Mouse (Mus musculus) hindbrain, postnatal 0 days (tissue): ENCODE results near the gene Card11. TPM values are rescaled to one million over a fixed set of nuclear protein-coding genes. Genes with fewer than 3 reads are reported as not detected.

Source experiments
- ATAC-seq: fragments of 200-750 bp; cut with Nextera tagmentation; 2 replicates; pipeline ENCODE4 v1.8.0; 2017; ENCODE audit warnings: mild to moderate bottlenecking, moderate TSS enrichment, moderate library complexity
- DNase-seq: peaks from one replicate; pipeline ENCODE4 v3.0.0-alpha.2; 2015; ENCODE audit warnings: low spot score
- H3K27ac ChIP-seq: fragments of 300-500 bp; sonication (generic); 2 replicates; pipeline ENCODE4 v1.5.1; 2014; ENCODE audit warnings: mild to moderate bottlenecking
- H3K27me3 ChIP-seq: fragments of 300-500 bp; sonication (generic); 2 replicates; pipeline ENCODE4 v1.6.1; 2014; ENCODE audit warnings: low read length, mixed read lengths; ENCODE audit not compliant: insufficient read depth
- H3K36me3 ChIP-seq: fragments of 300-500 bp; sonication (generic); 2 replicates; pipeline ENCODE4 v1.6.1; 2014; ENCODE audit warnings: low read length, mixed read lengths; ENCODE audit not compliant: insufficient read depth
- H3K4me1 ChIP-seq: fragments of 300-500 bp; sonication (generic); 2 replicates; pipeline ENCODE4 v1.6.1; 2014; ENCODE audit warnings: antibody characterized with exemption, low read length, mixed read lengths; ENCODE audit not compliant: insufficient read depth
- H3K4me2 ChIP-seq: fragments of 300-500 bp; sonication (generic); 2 replicates; pipeline ENCODE4 v1.6.1; 2014; ENCODE audit warnings: low read depth, mild to moderate bottlenecking, low read length, moderate library complexity, mixed read lengths
- H3K4me3 ChIP-seq: fragments of 300-500 bp; sonication (generic); 2 replicates; pipeline ENCODE4 v1.5.1; 2014; ENCODE audit warnings: low read length
- H3K9ac ChIP-seq: fragments of 300-500 bp; sonication (generic); replicated peaks from 2 replicates; pipeline ENCODE4 v1.6.1; 2014; ENCODE audit warnings: mild to moderate bottlenecking, low read length, moderate library complexity, mixed read lengths
- H3K9me3 ChIP-seq: fragments of 300-500 bp; sonication (generic); 2 replicates; pipeline ENCODE4 v1.6.1; 2016; ENCODE audit warnings: low read length, mixed read lengths
- CTCF ChIP-seq: IDR thresholded peaks from 2 replicates; pipeline ENCODE4 v1.5.1; 2016; ENCODE audit warnings: antibody characterized with exemption, control low read depth, low read depth
- WGBS: fragments of 180-500 bp; shearing (Covaris S2); extraction: QIAGEN DNeasy Blood & Tissue Kit; methylation state at CpG from one replicate; pipeline ENCODE4 v1.1.7; 2014; 5-methylcytosine and 5-hydroxymethylcytosine counted together
- polyA plus RNA-seq: library from polyadenylated mRNA; unstranded; fragments of >200 nt; fragmentation: Nextera tagmentation; extraction: Ambion mirVana; gene quantifications from 2 replicates; pipeline ENCODE4 v1.2.1, GENCODE M21; 2015
- total RNA-seq: library from RNA; depleted of rRNA; stranded (reverse); fragments of >200 nt; gene quantifications from 2 replicates; pipeline ENCODE4 v1.2.3, GENCODE M21; 2014

The Card11 gene
- total and polyA plus RNA-seq, 2 experiments from 2014 or later: 0.18 TPM; not detected in 1

- no peak overlapping the region for H3K27ac ChIP-seq
- H3K4me1 ChIP-seq: no peaks in the 10 kb centered on the region
- WGBS: 80% methylated on average over 11 of the region's 11 CpGs
- H3K9me3 ChIP-seq: no peaks in the 10 kb centered on the region
- ATAC-seq: no peak
- H3K9ac ChIP-seq: no peak overlapping the region
- no peaks in the 10 kb centered on the region for H3K27me3 ChIP-seq
- no peak overlapping the region for H3K4me3 ChIP-seq
- DNase-seq: no peak
- TF ChIP-seq CTCF: no peak
- H3K4me2 ChIP-seq: no peak overlapping the region
- no peaks in the 10 kb centered on the region for H3K36me3 ChIP-seq
Measured at GRCm38 (mm10) chr5:140992093-140993070, 8.0 kb downstream of the Card11 start.

- Histone ChIP-seq H3K4me3 (no peak overlapping the region), H3K27ac (no peak overlapping the region), H3K36me3 (no peaks in the 10 kb centered on the region), H3K9ac (no peak overlapping the region), H3K27me3 (no peaks in the 10 kb centered on the region), H3K4me2 (no peak overlapping the region), H3K4me1 (no peaks in the 10 kb centered on the region), H3K9me3 (no peaks in the 10 kb centered on the region)
- peak; percentile 13 for DNase-seq
- ATAC-seq: no peak
- no peak for TF ChIP-seq CTCF
- WGBS: 72% methylated on average over 9 of the region's 9 CpGs
Measured at GRCm38 (mm10) chr5:140985311-140986050, 14.9 kb downstream of the Card11 start.

GRCm38 (mm10) chr5:140981370-140981805 is 19.0 kb downstream of the Card11 start:
- Histone ChIP-seq H3K9ac (no peak overlapping the region), H3K4me1 (no peaks in the 10 kb centered on the region), H3K9me3 (no peaks in the 10 kb centered on the region), H3K27ac (no peak overlapping the region), H3K4me2 (no peak overlapping the region), H3K27me3 (no peaks in the 10 kb centered on the region), H3K4me3 (no peak overlapping the region), H3K36me3 (no peaks in the 10 kb centered on the region)
- ATAC-seq (no peak), DNase-seq (no peak)
- TF ChIP-seq CTCF: no peak
- WGBS: 38% methylated on average over 6 of the region's 6 CpGs

- Histone ChIP-seq H3K36me3 (no peaks in the 10 kb centered on the region), H3K4me2 (no peak overlapping the region), H3K27ac (no peak overlapping the region), H3K4me3 (no peak overlapping the region), H3K9me3 (no peaks in the 10 kb centered on the region), H3K9ac (no peak overlapping the region), H3K27me3 (no peaks in the 10 kb centered on the region), H3K4me1 (no peaks in the 10 kb centered on the region)
- ATAC-seq: no peak
- no peak for DNase-seq
- WGBS: 80% methylated on average over 5 of the region's 5 CpGs
- TF ChIP-seq CTCF: no peak
Measured at GRCm38 (mm10) chr5:140980783-140981182, 19.6 kb downstream of the Card11 start.

- no peak for ATAC-seq
- no peak for TF ChIP-seq CTCF
- Histone ChIP-seq H3K36me3 (no peaks in the 10 kb centered on the region), H3K4me1 (no peaks in the 10 kb centered on the region), H3K4me2 (no peak overlapping the region), H3K9me3 (no peaks in the 10 kb centered on the region), H3K4me3 (no peak overlapping the region), H3K27me3 (no peaks in the 10 kb centered on the region), H3K27ac (no peak overlapping the region), H3K9ac (no peak overlapping the region)
- 94% methylated on average over 2 of the region's 2 CpGs for WGBS
- DNase-seq: no peak
Measured at GRCm38 (mm10) chr5:140980051-140980450, 20.3 kb downstream of the Card11 start.

GRCm38 (mm10) chr5:140962945-140963344 is 37.4 kb downstream of the Card11 start:
- no peaks in the 10 kb centered on the region for H3K27me3 ChIP-seq
- no peaks in the 10 kb centered on the region for H3K4me1 ChIP-seq
- DNase-seq (peak; percentile 43), ATAC-seq (no peak)
- no peak overlapping the region for H3K9ac ChIP-seq
- 33% methylated on average over 9 of the region's 9 CpGs for WGBS
- TF ChIP-seq CTCF: peak; percentile 61
- H3K4me3 ChIP-seq: no peak overlapping the region
- H3K36me3 ChIP-seq: no peaks in the 10 kb centered on the region
- no peak overlapping the region for H3K4me2 ChIP-seq
- no peaks in the 10 kb centered on the region for H3K9me3 ChIP-seq
- H3K27ac ChIP-seq: no peak overlapping the region
